Mouse (Mus musculus): Measurements from ENCODE around the gene Rbfox2. TPM values are rescaled to one million over a fixed set of nuclear protein-coding genes. Genes with fewer than 3 reads are reported as not detected.

Rbfox2 gene
- total and polyA plus RNA-seq, 2 experiments from 2014 or later = 135 to 470 TPM

DNA sequence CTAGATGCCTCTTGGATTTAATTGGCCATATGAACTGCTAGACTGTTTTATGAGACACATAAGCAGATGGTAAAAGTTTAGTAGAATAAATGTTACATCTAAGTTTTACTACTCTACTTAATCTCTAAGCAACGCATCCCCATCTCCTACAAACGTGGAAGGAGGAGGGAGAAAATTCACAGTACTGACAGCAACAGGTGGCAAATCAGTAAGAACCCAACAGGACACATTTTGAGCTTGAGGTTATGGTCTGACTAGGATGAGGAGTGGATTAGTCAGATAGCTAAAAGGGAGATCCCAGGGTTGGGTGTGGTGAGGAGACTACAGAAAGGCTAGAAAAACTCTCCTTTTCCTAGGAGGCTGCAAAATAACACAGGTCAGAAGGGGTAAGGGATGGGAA, 179.1 kb downstream of the Rbfox2 start:
- Histone ChIP-seq H3K4me3 (ENCODE audit: low read depth, low read length) (no peak overlapping the region), H3K9ac (no peak overlapping the region), H3K36me3 (ENCODE audit: insufficient read depth) (peaks cover 33% of the 10 kb centered on the region), H3K9me3 (ENCODE audit: low read length) (no peaks in the 10 kb centered on the region), H3K27ac (ENCODE audit: low read depth, low read length) (no peak overlapping the region), H3K4me1 (ENCODE audit: insufficient read depth) (no peaks in the 10 kb centered on the region), H3K27me3 (ENCODE audit: insufficient read depth, low read length) (no peaks in the 10 kb centered on the region), H3K4me2 (ENCODE audit: low read depth) (no peak overlapping the region)
- TF ChIP-seq CTCF (IDR thresholded peaks at IDR 0.05; ENCODE audit: low read depth) = no peak
- ATAC-seq = no peak
- DNase-seq = no peak
- whole genome bisulfite sequencing = 57% methylated on average over 2 of the region's 2 CpGs

DNA sequence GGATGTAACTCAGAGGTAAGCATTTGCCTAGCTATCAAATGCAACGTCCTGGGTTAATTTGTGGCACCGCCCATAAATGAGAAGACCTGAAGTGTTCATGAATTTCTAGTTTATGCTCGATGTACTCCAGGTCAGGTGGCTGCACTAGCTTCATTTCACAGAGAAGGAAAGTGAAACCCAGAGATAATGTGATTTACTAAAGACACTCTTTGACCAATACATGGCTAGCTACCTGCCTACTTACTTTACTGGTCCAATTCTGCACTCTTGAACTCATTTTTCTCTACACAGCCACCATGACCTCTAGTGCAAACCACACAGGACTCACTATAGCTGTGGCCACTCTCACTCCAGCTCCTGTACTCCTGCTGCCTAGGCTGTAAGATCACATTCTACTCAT, 180.1 kb downstream of the Rbfox2 start:
- H3K27me3 ChIP-seq (ENCODE audit: insufficient read depth, low read length) = no peaks in the 10 kb centered on the region
- 98% methylated on average over 3 of the region's 3 CpGs for WGBS
- no peak overlapping the region for H3K27ac ChIP-seq (ENCODE audit: low read depth, low read length)
- no peak for TF ChIP-seq CTCF (IDR thresholded peaks at IDR 0.05; ENCODE audit: low read depth)
- no peaks in the 10 kb centered on the region for H3K9me3 ChIP-seq (ENCODE audit: low read length)
- H3K4me1 ChIP-seq (ENCODE audit: insufficient read depth) = no peaks in the 10 kb centered on the region
- DNase-seq (no peak), ATAC-seq (no peak)
- no peak overlapping the region for H3K4me2 ChIP-seq (ENCODE audit: low read depth)
- H3K4me3 ChIP-seq (ENCODE audit: low read depth, low read length) = no peak overlapping the region
- peaks cover 23% of the 10 kb centered on the region for H3K36me3 ChIP-seq (ENCODE audit: insufficient read depth)
- no peak overlapping the region for H3K9ac ChIP-seq

DNA sequence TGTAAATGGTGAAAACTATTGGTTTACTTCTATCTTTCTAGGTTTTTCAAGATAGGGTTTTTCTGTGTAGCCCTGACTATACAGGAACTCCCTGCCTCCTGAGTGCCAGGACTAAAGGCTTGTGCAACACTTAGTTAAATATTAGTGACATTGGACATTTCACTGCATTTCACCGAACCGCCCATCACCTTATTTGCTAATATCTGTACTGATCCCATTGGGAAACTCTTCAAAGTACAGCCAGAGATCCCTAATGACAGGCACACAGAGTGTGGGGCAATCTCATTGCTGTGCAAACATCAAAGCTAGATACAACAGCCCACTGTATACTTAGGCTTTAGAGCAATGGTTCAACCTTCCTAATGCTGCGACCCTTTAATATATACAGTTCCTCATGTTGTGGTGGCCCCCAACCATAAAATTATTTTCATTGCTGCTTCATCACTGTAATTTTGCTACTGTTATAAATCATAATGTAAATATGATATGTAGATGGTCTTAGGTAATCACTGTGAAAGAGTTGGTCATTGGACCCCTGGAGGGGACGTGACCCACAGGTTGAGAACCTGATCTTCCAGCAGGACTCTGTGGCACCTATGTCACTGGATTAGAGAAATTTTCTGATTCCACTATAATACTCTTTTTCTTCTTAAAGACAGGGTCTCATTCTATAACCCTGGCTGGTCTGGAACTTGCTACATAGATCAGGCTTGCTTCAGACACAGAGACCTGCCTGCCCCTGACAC, 182.3 kb downstream of the Rbfox2 start:
- no peak for TF ChIP-seq CTCF (IDR thresholded peaks at IDR 0.05; ENCODE audit: low read depth)
- Histone ChIP-seq H3K9me3 (ENCODE audit: low read length) (no peaks in the 10 kb centered on the region), H3K36me3 (ENCODE audit: insufficient read depth) (peaks cover 16% of the 10 kb centered on the region; the same call in 1 of the 2 replicates), H3K9ac (no peak overlapping the region), H3K4me2 (ENCODE audit: low read depth) (no peak overlapping the region), H3K27me3 (ENCODE audit: insufficient read depth, low read length) (no peaks in the 10 kb centered on the region), H3K4me3 (ENCODE audit: low read depth, low read length) (no peak overlapping the region), H3K27ac (ENCODE audit: low read depth, low read length) (no peak overlapping the region), H3K4me1 (ENCODE audit: insufficient read depth) (no peaks in the 10 kb centered on the region)
- ATAC-seq (no peak), DNase-seq (no peak)
- WGBS = 96% methylated on average over 4 of the region's 4 CpGs

DNA sequence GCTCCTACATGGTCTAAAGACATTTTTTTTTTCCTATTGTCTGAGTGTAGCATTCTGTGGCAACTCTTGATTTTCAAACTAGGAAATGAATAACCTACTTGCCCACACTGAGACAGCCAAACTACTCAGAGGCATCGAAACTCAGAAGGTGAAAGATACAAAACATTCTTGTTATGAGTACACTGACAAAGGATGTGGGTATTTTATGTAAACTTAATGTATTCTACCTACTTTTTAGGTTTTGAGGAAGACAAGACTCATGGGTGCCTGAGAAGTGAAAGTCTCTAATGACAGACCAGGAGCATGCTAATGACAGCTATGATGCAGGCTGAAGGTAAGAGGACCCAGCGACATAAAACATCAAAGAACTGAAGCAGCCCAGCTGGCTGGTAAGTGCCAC, 184.0 kb downstream of the Rbfox2 start:
- no peak for DNase-seq
- Histone ChIP-seq H3K4me2 (ENCODE audit: low read depth) (no peak overlapping the region), H3K36me3 (ENCODE audit: insufficient read depth) (peaks cover 10% of the 10 kb centered on the region; the same call in 1 of the 2 replicates), H3K4me1 (ENCODE audit: insufficient read depth) (no peaks in the 10 kb centered on the region), H3K27ac (ENCODE audit: low read depth, low read length) (no peak overlapping the region), H3K27me3 (ENCODE audit: insufficient read depth, low read length) (no peaks in the 10 kb centered on the region), H3K9ac (no peak overlapping the region), H3K4me3 (ENCODE audit: low read depth, low read length) (no peak overlapping the region), H3K9me3 (ENCODE audit: low read length) (no peaks in the 10 kb centered on the region)
- WGBS = 84% methylated on average over 2 of the region's 2 CpGs
- no peak for ATAC-seq
- no peak for TF ChIP-seq CTCF (IDR thresholded peaks at IDR 0.05; ENCODE audit: low read depth)

DNA sequence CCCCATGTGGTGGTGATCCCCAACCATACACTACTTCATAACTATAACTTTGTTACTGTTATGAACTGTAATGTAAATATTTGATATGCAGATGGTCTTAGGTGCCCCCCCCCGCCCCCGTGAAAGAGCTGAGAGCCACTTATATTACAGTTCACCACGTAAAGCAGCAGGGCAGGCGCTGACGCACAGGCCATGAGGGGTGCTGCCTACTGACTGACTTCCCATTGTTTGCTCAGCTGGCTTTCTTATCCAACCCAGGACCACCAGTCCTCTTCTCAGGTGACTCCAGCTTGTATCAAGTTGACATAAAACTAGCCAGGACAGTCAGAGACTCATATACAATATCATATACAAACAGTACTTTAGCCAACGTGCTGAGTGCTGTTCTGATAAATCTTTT, 184.6 kb downstream of the Rbfox2 start:
- no peaks in the 10 kb centered on the region for H3K9me3 ChIP-seq (ENCODE audit: low read length)
- DNase-seq (no peak), ATAC-seq (no peak)
- H3K27ac ChIP-seq (ENCODE audit: low read depth, low read length) = no peak overlapping the region
- WGBS = 87% methylated on average over 6 of the region's 6 CpGs
- H3K4me2 ChIP-seq (ENCODE audit: low read depth) = no peak overlapping the region
- no peak overlapping the region for H3K4me3 ChIP-seq (ENCODE audit: low read depth, low read length)
- H3K27me3 ChIP-seq (ENCODE audit: insufficient read depth, low read length) = no peaks in the 10 kb centered on the region
- peaks cover 10% of the 10 kb centered on the region; the same call in 1 of the 2 replicates for H3K36me3 ChIP-seq (ENCODE audit: insufficient read depth)
- TF ChIP-seq CTCF (IDR thresholded peaks at IDR 0.05; ENCODE audit: low read depth) = no peak
- H3K4me1 ChIP-seq (ENCODE audit: insufficient read depth) = no peaks in the 10 kb centered on the region
- H3K9ac ChIP-seq = no peak overlapping the region

DNA sequence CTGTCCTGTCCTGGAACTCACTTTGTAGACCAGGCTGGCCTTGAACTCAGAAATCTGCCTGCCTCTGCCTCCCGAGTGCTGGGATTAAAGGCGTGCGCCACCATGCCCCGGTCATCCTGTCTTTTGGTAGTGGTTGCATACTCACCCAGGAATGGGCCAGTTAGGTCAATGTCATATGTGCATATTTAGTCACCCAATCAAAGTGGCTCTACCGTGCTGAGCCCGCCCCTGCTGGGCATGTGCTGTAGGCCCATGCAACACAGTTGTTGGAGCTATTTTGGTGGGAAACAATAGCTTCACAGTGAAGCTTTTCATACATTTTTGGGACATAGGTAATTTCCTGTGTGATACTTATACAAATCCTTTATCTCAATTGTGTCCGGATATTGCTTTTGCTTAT, 187.1 kb downstream of the Rbfox2 start:
- ATAC-seq (no peak), DNase-seq (no peak)
- Histone ChIP-seq H3K4me3 (ENCODE audit: low read depth, low read length) (no peak overlapping the region), H3K4me2 (ENCODE audit: low read depth) (no peak overlapping the region), H3K9me3 (ENCODE audit: low read length) (no peaks in the 10 kb centered on the region), H3K9ac (no peak overlapping the region), H3K27me3 (ENCODE audit: insufficient read depth, low read length) (no peaks in the 10 kb centered on the region), H3K4me1 (ENCODE audit: insufficient read depth) (no peaks in the 10 kb centered on the region), H3K36me3 (ENCODE audit: insufficient read depth) (peaks cover 24% of the 10 kb centered on the region), H3K27ac (ENCODE audit: low read depth, low read length) (no peak overlapping the region)
- WGBS = 96% methylated on average over 7 of the region's 7 CpGs
- TF ChIP-seq CTCF (IDR thresholded peaks at IDR 0.05; ENCODE audit: low read depth) = no peak

DNA sequence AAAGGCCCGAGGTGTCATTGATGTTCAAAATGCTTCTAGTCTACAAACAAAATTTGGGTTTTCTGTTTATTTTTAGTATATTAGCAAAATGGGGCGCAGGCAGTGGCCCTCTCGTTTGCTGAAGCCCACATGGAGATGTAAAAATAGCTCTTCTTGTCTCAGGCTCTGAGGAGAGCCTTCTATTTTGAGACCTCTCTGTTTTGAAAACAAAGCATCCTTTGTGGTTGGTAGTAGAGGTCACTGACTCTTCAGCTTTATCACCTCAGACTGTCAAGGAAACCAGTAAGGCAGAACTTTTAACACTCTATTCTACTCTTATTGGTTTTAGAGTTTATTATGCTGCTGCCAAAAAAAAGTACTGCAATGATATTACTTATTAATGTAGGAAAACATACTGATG, 189.6 kb downstream of the Rbfox2 start:
- Histone ChIP-seq H3K4me1 (ENCODE audit: insufficient read depth) (no peaks in the 10 kb centered on the region), H3K9ac (no peak overlapping the region), H3K27ac (ENCODE audit: low read depth, low read length) (no peak overlapping the region), H3K9me3 (ENCODE audit: low read length) (no peaks in the 10 kb centered on the region), H3K4me2 (ENCODE audit: low read depth) (no peak overlapping the region), H3K4me3 (ENCODE audit: low read depth, low read length) (no peak overlapping the region), H3K27me3 (ENCODE audit: insufficient read depth, low read length) (no peaks in the 10 kb centered on the region), H3K36me3 (ENCODE audit: insufficient read depth) (peaks cover 44% of the 10 kb centered on the region)
- DNase-seq (no peak), ATAC-seq (no peak)
- WGBS = 54% methylated on average over 3 of the region's 3 CpGs
- no peak for TF ChIP-seq CTCF (IDR thresholded peaks at IDR 0.05; ENCODE audit: low read depth)
